9 mouse cellular contexts compared by ENCODE assay signal in genomic region chr13:35969431-35969721, GRCm38 (mm10). TPM values are rescaled to one million over a fixed set of nuclear protein-coding genes. Genes with fewer than 3 reads are reported as not detected.
A peak's percentile ranks its signal among the peaks of the same experiment; 100 is the strongest.
DNase-seq lines count a peak whose midpoint lies in the region; ATAC-seq lines count a peak whose summit lies in the region.
"Had no signal": no experiment of that assay in that cellular context is flagged by ENCODE, and none has a peak within 500 bp of the region (broad histone marks: within the 10 kb centered on the region; RNA-seq: fewer than 3 reads in every experiment).

No protein-coding gene starts in this region.

- no peaks in the 10 kb centered on the region; the same call in 1 of the 2 replicates for H3K4me1 ChIP-seq in kidney, embryonic 14.5 days (ENCODE audit: control insufficient read depth, insufficient read depth, low read length)
- peaks cover 17% of the 10 kb centered on the region; the same call in 1 of the 2 replicates for H3K4me1 ChIP-seq in midbrain, embryonic 12.5 days

- H3K36me3 ChIP-seq in kidney, embryonic 14.5 days (ENCODE audit: control insufficient read depth, insufficient read depth, low read length) = no peaks in the 10 kb centered on the region
- H3K36me3 ChIP-seq in midbrain, embryonic 12.5 days = no peaks in the 10 kb centered on the region

- H3K27me3 ChIP-seq in kidney, embryonic 14.5 days (ENCODE audit: control insufficient read depth, insufficient read depth, low read length) = peaks cover 17% of the 10 kb centered on the region
- H3K27me3 ChIP-seq in midbrain, embryonic 12.5 days = peaks cover 41% of the 10 kb centered on the region

- peak overlapping the region; percentile 50; the same call in 1 of the 2 replicates for H3K9ac ChIP-seq in kidney, embryonic 14.5 days (ENCODE audit: low read depth, low read length)
- H3K9ac ChIP-seq in midbrain, embryonic 12.5 days (replicated peaks) = peak overlapping the region; percentile 54; the same call in 1 of the 2 replicates

- no peak for DNase-seq in kidney, adult 8-10 months
- peak; percentile 53 for DNase-seq in embryo, embryonic 10.5 days (ENCODE audit: low spot score)
- DNase-seq in heart, postnatal 4 days = peak; percentile 13
- DNase-seq in left cerebral cortex, adult 9 months (ENCODE audit: low spot score in 2 of 2) = no peak
- DNase-seq in kidney, adult 9 months = no peak
- DNase-seq in thymus, postnatal 36 days = no peak

- H3K27ac ChIP-seq in kidney, embryonic 14.5 days (ENCODE audit: low read depth, low read length) = no peak overlapping the region
- no peak overlapping the region for H3K27ac ChIP-seq in midbrain, embryonic 12.5 days (replicated peaks)
- H3K27ac ChIP-seq: macrophage had no signal

- peak overlapping the region; percentile 100 for H3K4me2 ChIP-seq in kidney, embryonic 14.5 days (replicated peaks; ENCODE audit: low read depth, low read length)
- peak overlapping the region; percentile 93 for H3K4me2 ChIP-seq in midbrain, embryonic 12.5 days (replicated peaks)

- under 1% methylated on average over 18 of the region's 18 CpGs for WGBS in kidney, embryonic 14.5 days
- 1% methylated on average over 18 of the region's 18 CpGs for WGBS in midbrain, embryonic 12.5 days

- H3K4me3 ChIP-seq in kidney, embryonic 14.5 days (ENCODE audit: low read length) = peak overlapping the region; percentile 61
- peak overlapping the region; percentile 54 for H3K4me3 ChIP-seq in midbrain, embryonic 12.5 days

- no peaks in the 10 kb centered on the region for H3K9me3 ChIP-seq in kidney, embryonic 14.5 days (ENCODE audit: control insufficient read depth, low read length)
- H3K9me3 ChIP-seq in midbrain, embryonic 12.5 days = no peaks in the 10 kb centered on the region

- no peak for ATAC-seq in kidney, embryonic 14.5 days (ENCODE audit: low FRiP score, low TSS enrichment)
- no peak; the same call in 1 of the 2 replicates for ATAC-seq in midbrain, embryonic 12.5 days (ENCODE audit: low FRiP score, low read depth)

RNA-seq across cellular contexts. Expression of gene Ppp1r3g, which starts 10.7 kb away (rescaled TPM):
- 0.31 and 0.41 TPM in 2 replicates for polyA plus RNA-seq in kidney, embryonic 14.5 days (2014; fragmentation: Nextera tagmentation; extraction: Ambion mirVana)
- total RNA-seq in heart, postnatal 4 days (2021) = 1 to 10 TPM; 2.0 to 2.5 TPM
- 0.65 and 1.1 TPM in 2 replicates for polyA plus RNA-seq in midbrain, embryonic 12.5 days (2016; fragmentation: Nextera tagmentation; extraction: Ambion mirVana)
- polyA plus RNA-seq: macrophage had no signal

Comparison
In these comparisons a context has a peak if more than half of its experiments do, and no peak if none do; other contexts are left out.
1. DNase-seq: peak in embryo, embryonic 10.5 days (single experiment) and heart, postnatal 4 days (single experiment); none in kidney, adult 8-10 months (0 of 2), left cerebral cortex, adult 9 months (0 of 2), kidney, adult 9 months (single experiment) and thymus, postnatal 36 days (0 of 2).